Mouse (Mus musculus) heart, adult 2 months (tissue): ENCODE results near the gene Phpt1.

ENCODE experiments used
- CTCF ChIP-seq: fragments of 200-600 bp; IDR thresholded peaks from 2 replicates; pipeline ENCODE4 v1.8.1; 2022; ENCODE audit warnings: antibody characterized with exemption, mild to moderate bottlenecking, moderate library complexity
- POLR2A ChIP-seq: fragments of 200-500 bp; IDR thresholded peaks from 2 replicates; pipeline ENCODE4 v1.6.1; 2011; ENCODE audit warnings: mild to moderate bottlenecking, low read depth, low read length, control low read depth; ENCODE audit not compliant: insufficient read depth

GRCm38 (mm10) chr2:25574136-25574535 lies 888 bp downstream of the Phpt1 start:
- TF ChIP-seq POLR2A (no peak), CTCF (no peak)
